Mouse (Mus musculus) liver, postnatal 0 days (tissue): Measurements from ENCODE around the gene Sbds. TPM values are rescaled to one million over a fixed set of nuclear protein-coding genes. Genes with fewer than 3 reads are reported as not detected.
A peak's percentile ranks its signal among the peaks of the same experiment; 100 is the strongest.

Source experiments
- ATAC-seq: fragments of 200-750 bp; cut with Nextera tagmentation; 2 replicates; pipeline ENCODE4 v1.8.0; 2017; ENCODE audit warnings: mild to moderate bottlenecking, moderate library complexity
- DNase-seq: peaks from one replicate; pipeline ENCODE4 v3.0.0-alpha.2; 2016
- H3K27ac ChIP-seq: fragments of 300-500 bp; sonication (generic); 2 replicates; pipeline ENCODE4 v1.5.1; 2014; ENCODE audit warnings: antibody characterized with exemption, moderate library complexity, mild to moderate bottlenecking, low read depth
- H3K27me3 ChIP-seq: fragments of 300-500 bp; sonication (generic); 2 replicates; pipeline ENCODE4 v1.6.1; 2014; ENCODE audit warnings: low read length, control low read depth, mixed read lengths; ENCODE audit not compliant: insufficient read depth
- H3K36me3 ChIP-seq: fragments of 300-500 bp; sonication (generic); replicated peaks from 2 replicates; pipeline ENCODE4 v1.6.1; 2014; ENCODE audit warnings: mild to moderate bottlenecking, control low read depth, low read length, moderate library complexity, mixed read lengths; ENCODE audit not compliant: insufficient read depth
- H3K4me1 ChIP-seq: fragments of 300-500 bp; sonication (generic); 2 replicates; pipeline ENCODE4 v1.6.1; 2014; ENCODE audit warnings: antibody characterized with exemption, mild to moderate bottlenecking, control low read depth; ENCODE audit not compliant: insufficient read depth
- H3K4me2 ChIP-seq: fragments of 300-500 bp; sonication (generic); 2 replicates; pipeline ENCODE4 v1.6.1; 2014; ENCODE audit warnings: low read depth, mild to moderate bottlenecking, low read length, moderate library complexity, mixed read lengths
- H3K4me3 ChIP-seq: fragments of 300-500 bp; sonication (generic); 2 replicates; pipeline ENCODE4 v1.5.1; 2014; ENCODE audit warnings: low read depth, low read length
- H3K9ac ChIP-seq: fragments of 300-500 bp; sonication (generic); replicated peaks from 2 replicates; pipeline ENCODE4 v1.6.1; 2014; ENCODE audit warnings: mild to moderate bottlenecking, moderate library complexity
- H3K9me3 ChIP-seq: fragments of 300-500 bp; sonication (generic); 2 replicates; pipeline ENCODE4 v1.6.1; 2016; ENCODE audit warnings: mild to moderate bottlenecking, control low read depth, low read length, mixed read lengths
- CTCF ChIP-seq: sonication (generic); IDR thresholded peaks from 2 replicates; pipeline ENCODE4 v1.5.1; 2016; ENCODE audit warnings: antibody characterized with exemption, low read depth
- EP300 ChIP-seq: IDR thresholded peaks from 2 replicates; pipeline ENCODE4 v1.6.1; 2016; ENCODE audit warnings: antibody characterized with exemption, low read depth, mild to moderate bottlenecking
- WGBS: fragments of 180-500 bp; shearing (Covaris S2); extraction: QIAGEN DNeasy Blood & Tissue Kit; methylation state at CpG from one replicate; pipeline ENCODE4 v1.1.7; 2014; ENCODE audit not compliant: insufficient replicate concordance; 5-methylcytosine and 5-hydroxymethylcytosine counted together
- polyA plus RNA-seq: library from polyadenylated mRNA; unstranded; fragments of >200 nt; fragmentation: Nextera tagmentation; extraction: Ambion mirVana; gene quantifications from 2 replicates; pipeline ENCODE4 v1.2.1, GENCODE M21; 2015

Gene Sbds
- polyA plus RNA-seq, 1 experiment from 2014 or later = 44.8 TPM

DNA sequence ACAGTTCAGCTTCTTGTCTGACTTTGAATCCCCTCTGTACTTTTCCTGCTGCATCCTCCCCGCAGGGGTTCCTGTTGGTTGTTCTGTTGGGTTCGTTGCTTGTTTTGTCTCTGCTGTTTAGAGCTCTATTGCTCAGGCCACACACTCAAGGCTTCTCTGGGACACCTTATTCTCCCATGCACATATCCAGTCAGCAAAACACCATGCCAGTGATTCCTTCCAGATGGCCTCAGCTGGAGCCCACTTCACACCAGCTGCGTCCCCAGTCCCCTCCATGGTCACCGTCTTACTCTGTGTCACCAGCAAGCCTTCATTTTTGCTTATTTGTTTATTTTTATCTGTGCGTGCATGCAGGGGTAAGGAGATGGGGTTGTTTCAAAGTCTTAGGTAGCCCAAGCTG, 38.6 kb upstream of the Sbds start:
- no peaks in the 10 kb centered on the region for H3K9me3 ChIP-seq
- no peaks in the 10 kb centered on the region for H3K4me1 ChIP-seq
- no peak overlapping the region for H3K9ac ChIP-seq
- peaks cover 24% of the 10 kb centered on the region for H3K36me3 ChIP-seq
- H3K27me3 ChIP-seq = no peaks in the 10 kb centered on the region
- 81% methylated on average over 5 of the region's 5 CpGs for WGBS
- H3K27ac ChIP-seq = no peak overlapping the region
- DNase-seq = no peak
- no peak for ATAC-seq
- TF ChIP-seq CTCF = no peak
- TF ChIP-seq EP300 = no peak
- H3K4me3 ChIP-seq = no peak overlapping the region
- H3K4me2 ChIP-seq = no peak overlapping the region

DNA sequence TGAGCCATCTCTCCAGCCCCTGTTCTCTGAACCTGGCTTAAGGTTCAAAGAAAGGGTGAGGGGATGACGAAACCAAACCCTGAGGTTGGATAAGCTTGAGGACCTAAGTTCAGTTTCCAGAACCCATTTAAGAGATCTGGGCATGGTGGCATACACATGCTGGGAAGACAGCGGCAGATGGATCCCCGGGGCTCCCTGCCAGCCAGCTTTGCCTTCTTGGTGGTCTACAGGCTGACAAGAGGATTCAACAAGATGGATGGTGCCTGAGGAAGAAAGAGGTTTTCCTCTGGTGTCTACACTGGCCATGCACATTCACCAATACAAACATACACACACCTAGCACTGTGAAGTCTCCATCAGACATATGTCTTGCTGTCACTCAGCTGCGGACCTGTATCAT, 37.6 kb upstream of the Sbds start:
- TF ChIP-seq CTCF = no peak
- TF ChIP-seq EP300 = no peak
- DNase-seq (no peak), ATAC-seq (no peak)
- H3K4me2 ChIP-seq = no peak overlapping the region
- H3K9me3 ChIP-seq = no peaks in the 10 kb centered on the region
- no peak overlapping the region for H3K27ac ChIP-seq
- peaks cover 22% of the 10 kb centered on the region for H3K36me3 ChIP-seq
- H3K27me3 ChIP-seq = no peaks in the 10 kb centered on the region
- no peak overlapping the region for H3K4me3 ChIP-seq
- 87% methylated on average over 4 of the region's 4 CpGs for WGBS
- H3K4me1 ChIP-seq = no peaks in the 10 kb centered on the region
- H3K9ac ChIP-seq = no peak overlapping the region

GRCm38 (mm10) chr5:130290775-130291174, 35.4 kb upstream of the Sbds start:
- TF ChIP-seq EP300 (no peak), CTCF (no peak)
- H3K4me1 ChIP-seq = no peaks in the 10 kb centered on the region
- WGBS = 89% methylated on average over 12 of the region's 12 CpGs
- ATAC-seq (no peak), DNase-seq (no peak)
- H3K9me3 ChIP-seq = no peaks in the 10 kb centered on the region
- no peak overlapping the region for H3K27ac ChIP-seq
- no peak overlapping the region for H3K9ac ChIP-seq
- no peaks in the 10 kb centered on the region for H3K27me3 ChIP-seq
- peaks cover 12% of the 10 kb centered on the region for H3K36me3 ChIP-seq
- H3K4me3 ChIP-seq = no peak overlapping the region
- H3K4me2 ChIP-seq = no peak overlapping the region

- Histone ChIP-seq H3K36me3 (peaks cover 13% of the 10 kb centered on the region), H3K9me3 (no peaks in the 10 kb centered on the region), H3K9ac (no peak overlapping the region), H3K4me1 (no peaks in the 10 kb centered on the region), H3K4me2 (no peak overlapping the region), H3K27ac (no peak overlapping the region), H3K27me3 (no peaks in the 10 kb centered on the region), H3K4me3 (no peak overlapping the region)
- WGBS = 93% methylated on average over 6 of the region's 6 CpGs
- ATAC-seq (no peak), DNase-seq (no peak)
- peak; percentile 45 for TF ChIP-seq CTCF
- no peak for TF ChIP-seq EP300
Measured at GRCm38 (mm10) chr5:130290242-130290641, 34.9 kb upstream of the Sbds start.

DNA sequence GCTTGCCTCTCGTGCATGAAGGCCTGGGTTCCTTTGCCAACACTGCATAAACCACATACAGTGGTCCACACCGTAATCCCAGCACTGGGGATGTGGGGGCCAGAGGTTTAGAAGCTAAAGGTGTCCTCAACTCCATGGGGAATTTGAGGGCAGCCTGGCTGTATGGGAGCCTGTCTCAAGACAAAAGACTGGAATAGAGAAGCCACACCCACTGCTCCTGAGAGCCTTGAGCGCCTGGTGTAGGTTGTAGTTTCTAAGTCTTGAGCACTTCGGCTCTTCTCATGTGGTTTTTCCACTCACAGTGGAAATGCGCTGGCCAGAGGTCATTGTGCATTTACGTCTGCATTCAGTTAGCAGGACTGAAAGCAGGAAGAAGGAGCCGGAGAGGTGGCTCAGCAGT, 32.8 kb upstream of the Sbds start:
- 88% methylated on average over 7 of the region's 7 CpGs for WGBS
- no peaks in the 10 kb centered on the region for H3K27me3 ChIP-seq
- TF ChIP-seq EP300 (no peak), CTCF (no peak)
- no peak overlapping the region for H3K9ac ChIP-seq
- no peak overlapping the region for H3K27ac ChIP-seq
- no peak overlapping the region for H3K4me2 ChIP-seq
- no peaks in the 10 kb centered on the region for H3K9me3 ChIP-seq
- DNase-seq = no peak
- H3K4me1 ChIP-seq = no peaks in the 10 kb centered on the region
- H3K4me3 ChIP-seq = no peak overlapping the region
- no peak for ATAC-seq
- peaks cover 17% of the 10 kb centered on the region for H3K36me3 ChIP-seq

DNA sequence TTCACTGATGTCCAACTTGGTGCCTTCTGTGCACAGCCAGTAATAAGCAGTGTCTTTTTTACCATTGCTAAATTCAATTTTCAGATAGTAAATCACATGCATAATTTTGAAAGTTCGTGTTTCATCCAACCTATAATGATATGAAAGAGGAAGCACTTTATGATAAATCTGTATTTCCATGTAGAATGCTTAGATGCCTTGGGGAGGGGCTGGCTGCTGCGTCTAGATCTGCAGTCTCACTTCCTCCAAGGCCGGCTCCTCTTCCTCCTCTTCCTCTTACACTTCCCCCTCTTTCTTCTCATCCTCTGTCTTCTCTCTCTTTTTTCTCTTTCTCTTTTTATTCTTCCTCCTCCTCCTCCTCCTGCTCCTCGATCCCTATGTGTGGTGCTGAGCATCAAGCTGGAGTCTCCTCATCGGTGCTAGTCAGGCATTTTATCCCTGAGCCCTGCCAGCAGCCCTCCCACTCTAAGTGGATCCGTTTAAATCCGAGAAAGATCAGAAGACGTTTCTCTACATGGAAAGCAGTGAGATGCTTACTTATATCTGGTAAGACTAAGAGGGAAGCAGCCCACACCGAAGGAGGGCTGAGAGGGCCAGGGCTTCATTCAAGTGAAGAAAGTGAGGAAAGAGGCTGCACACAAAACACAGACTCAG, 27.9 kb upstream of the Sbds start:
- H3K9ac ChIP-seq = no peak overlapping the region
- H3K4me2 ChIP-seq = no peak overlapping the region
- no peak for DNase-seq
- TF ChIP-seq EP300 (no peak), CTCF (no peak)
- H3K27ac ChIP-seq = no peak overlapping the region
- H3K36me3 ChIP-seq = peaks cover 26% of the 10 kb centered on the region
- H3K27me3 ChIP-seq = no peaks in the 10 kb centered on the region
- H3K4me3 ChIP-seq = no peak overlapping the region
- no peaks in the 10 kb centered on the region; the same call in 1 of the 2 replicates for H3K4me1 ChIP-seq
- 84% methylated on average over 9 of the region's 9 CpGs for WGBS
- no peaks in the 10 kb centered on the region for H3K9me3 ChIP-seq
- no peak for ATAC-seq

DNA sequence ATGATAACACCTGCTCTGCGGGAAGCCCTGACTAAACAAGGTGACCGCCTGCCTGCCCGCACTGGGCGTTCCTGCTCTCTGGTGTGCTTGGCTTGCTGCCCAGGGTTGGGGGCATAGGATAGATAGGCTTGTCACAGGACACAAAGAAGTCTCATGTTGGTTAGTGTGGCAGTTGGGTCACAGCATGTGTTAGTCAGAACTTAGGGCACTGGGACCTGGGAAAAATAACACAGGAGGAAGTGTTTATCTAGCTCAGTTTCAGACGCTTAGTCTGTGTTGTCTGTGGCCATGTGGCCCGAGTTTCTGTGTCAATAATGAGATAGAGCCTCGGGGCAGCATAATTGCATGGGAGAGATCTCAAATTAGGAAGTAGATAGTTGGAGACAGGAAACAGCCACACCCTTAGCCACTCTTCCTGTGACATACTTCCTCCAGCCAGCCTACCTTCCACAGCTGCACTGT, 22.7 kb upstream of the Sbds start:
- Histone ChIP-seq H3K36me3 (peaks cover 37% of the 10 kb centered on the region), H3K27ac (peak overlapping the region; percentile 25; the same call in 1 of the 2 replicates), H3K9me3 (no peaks in the 10 kb centered on the region), H3K4me2 (no peak overlapping the region), H3K27me3 (no peaks in the 10 kb centered on the region), H3K4me1 (no peaks in the 10 kb centered on the region; the same call in 1 of the 2 replicates), H3K9ac (no peak overlapping the region), H3K4me3 (no peak overlapping the region)
- ATAC-seq (peak; percentile 56), DNase-seq (peak; percentile 22)
- WGBS = 45% methylated on average over 7 of the region's 7 CpGs
- TF ChIP-seq EP300 = no peak
